Mouse (Mus musculus) cortical plate, adult 2 months (tissue): ENCODE measurements around the gene Cyp2d22. TPM values are rescaled to one million over a fixed set of nuclear protein-coding genes. Genes with fewer than 3 reads are reported as not detected.

Experiments used
- H3K27ac ChIP-seq: fragments of 200-500 bp; 2 replicates; pipeline ENCODE4 v1.5.1; 2012; ENCODE audit warnings: low read length, control low read depth, inconsistent platforms; ENCODE audit not compliant: insufficient read depth
- H3K4me1 ChIP-seq: fragments of 200-500 bp; 2 replicates; pipeline ENCODE4 v1.6.1; 2011; ENCODE audit warnings: low read length; ENCODE audit not compliant: control insufficient read depth, insufficient read depth
- H3K4me3 ChIP-seq: fragments of 200-500 bp; 2 replicates; pipeline ENCODE4 v1.5.1; 2011; ENCODE audit warnings: mild to moderate bottlenecking, low read length, control low read depth; ENCODE audit not compliant: insufficient read depth
- CTCF ChIP-seq: fragments of 200-500 bp; IDR thresholded peaks from 2 replicates; pipeline ENCODE4 v1.5.1; 2011; ENCODE audit warnings: mild to moderate bottlenecking, control low read depth, low read length; ENCODE audit not compliant: insufficient read depth; ENCODE audit errors: extremely low read depth
- POLR2A ChIP-seq: fragments of 200-500 bp; IDR thresholded peaks from 2 replicates; pipeline ENCODE4 v1.6.1; 2011; ENCODE audit warnings: mild to moderate bottlenecking, low read length, control low read depth; ENCODE audit not compliant: insufficient read depth; ENCODE audit errors: extremely low read depth
- polyA plus RNA-seq: library from polyadenylated mRNA; depleted of rRNA; stranded (reverse); fragments of >200 nt; gene quantifications from 2 replicates; pipeline ENCODE4 v1.2.3, GENCODE M21; 2012

Cyp2d22 gene
- polyA plus RNA-seq, 1 experiment, result 57.9 TPM

GRCm38 (mm10) chr15:82341036-82341501 is 39.0 kb downstream of the Cyp2d22 start:
- TF ChIP-seq CTCF (no peak), POLR2A (no peak)
- Histone ChIP-seq H3K4me3 (no peak overlapping the region), H3K27ac (no peak overlapping the region), H3K4me1 (peaks cover 3% of the 10 kb centered on the region; the same call in 1 of the 2 replicates)

GRCm38 (mm10) chr15:82340414-82341035 is 39.5 kb downstream of the Cyp2d22 start:
- H3K4me3 ChIP-seq, result no peak overlapping the region
- peaks cover 3% of the 10 kb centered on the region; the same call in 1 of the 2 replicates for H3K4me1 ChIP-seq
- no peak overlapping the region for H3K27ac ChIP-seq
- TF ChIP-seq POLR2A (no peak), CTCF (no peak)

GRCm38 (mm10) chr15:82339634-82340254 is 40.3 kb downstream of the Cyp2d22 start:
- Histone ChIP-seq H3K27ac (no peak overlapping the region), H3K4me1 (peaks cover 3% of the 10 kb centered on the region; the same call in 1 of the 2 replicates), H3K4me3 (no peak overlapping the region)
- no peak for TF ChIP-seq POLR2A
- TF ChIP-seq CTCF, result no peak

DNA sequence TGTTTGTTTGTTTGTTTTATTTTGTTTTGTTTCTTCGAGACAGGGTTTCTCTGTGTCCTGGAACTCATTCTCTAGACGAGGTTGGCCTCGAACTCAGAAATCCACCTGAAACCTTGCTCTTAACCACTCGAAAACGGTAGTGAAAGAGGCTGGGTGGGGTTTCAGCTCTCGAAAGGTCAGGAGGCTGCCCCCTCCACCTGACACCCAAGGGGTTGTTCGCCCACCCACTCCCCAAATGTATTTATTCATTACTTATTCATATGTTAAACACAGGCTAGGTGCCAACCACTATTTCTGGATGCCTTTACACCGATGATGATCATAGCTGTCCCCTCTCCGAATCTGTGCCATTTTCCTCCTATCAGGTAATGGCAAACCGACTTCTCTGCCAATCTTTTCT is 40.9 kb downstream of the Cyp2d22 start:
- TF ChIP-seq POLR2A, result no peak
- no peak for TF ChIP-seq CTCF
- H3K4me1 ChIP-seq, result peaks cover 3% of the 10 kb centered on the region; the same call in 1 of the 2 replicates
- no peak overlapping the region for H3K27ac ChIP-seq
- peak overlapping the region; percentile 68 for H3K4me3 ChIP-seq

GRCm38 (mm10) chr15:82338593-82339112 is 41.4 kb downstream of the Cyp2d22 start, which contains the start of the genes Naga, Pheta2 and Smdt1:
Gene Naga, minus strand, starts transcription at chr15:82338925.
Gene Pheta2, plus strand, starts transcription at chr15:82338942.
Gene Smdt1, plus strand, starts transcription at chr15:82338959.
- TF ChIP-seq CTCF, result no peak
- peak; percentile 33; the same call in 1 of the 2 replicates for TF ChIP-seq POLR2A
- Histone ChIP-seq H3K27ac (no peak within 1 kb of the TSS), H3K4me3 (peak within 1 kb of the TSS; percentile 68), H3K4me1 (peaks cover 3% of the 10 kb centered on the region; the same call in 1 of the 2 replicates)

DNA sequence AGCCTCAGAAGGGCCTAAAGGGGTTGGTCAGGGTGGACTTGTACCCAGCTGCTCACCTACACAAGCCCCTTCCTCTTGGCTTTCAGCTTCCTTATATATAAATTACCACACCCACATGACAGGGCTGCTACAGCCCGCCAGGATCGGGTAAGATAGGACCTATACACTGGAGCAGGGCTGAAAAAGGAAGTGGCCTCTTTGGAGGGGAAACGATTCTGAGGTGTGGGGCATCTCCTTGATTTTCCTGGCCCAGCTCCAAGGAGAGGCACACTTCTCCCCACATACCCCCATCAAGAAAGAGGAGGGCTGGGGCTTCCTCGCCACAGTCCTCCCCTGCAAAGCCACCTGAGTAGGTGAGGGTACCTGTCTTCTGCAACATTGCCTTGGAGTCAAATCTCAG is 42.2 kb downstream of the Cyp2d22 start:
- Histone ChIP-seq H3K4me1 (peaks cover 3% of the 10 kb centered on the region; the same call in 1 of the 2 replicates), H3K4me3 (peak overlapping the region; percentile 68), H3K27ac (no peak overlapping the region)
- TF ChIP-seq CTCF, result no peak
- no peak for TF ChIP-seq POLR2A

DNA sequence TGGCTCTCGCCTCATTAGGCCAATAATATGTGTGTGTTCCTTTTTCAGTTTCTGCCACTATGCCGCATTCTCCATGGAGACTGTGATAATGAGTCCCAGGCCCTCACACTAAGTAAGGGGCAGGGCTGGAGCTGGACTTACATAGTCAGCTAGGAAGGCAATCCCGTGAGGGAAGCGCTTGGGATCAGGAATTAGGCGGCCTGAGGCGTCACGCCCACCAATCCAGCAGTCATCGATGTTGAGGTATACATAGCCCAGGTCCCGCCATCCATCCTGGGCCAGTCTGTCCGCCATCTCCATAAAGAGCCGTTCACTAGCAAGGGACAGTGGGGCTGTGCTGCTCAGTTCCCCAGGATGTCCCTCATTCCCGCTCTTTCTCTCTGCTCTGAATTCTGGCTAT is 43.4 kb downstream of the Cyp2d22 start:
- TF ChIP-seq POLR2A (no peak), CTCF (no peak)
- H3K4me1 ChIP-seq, result peaks cover 3% of the 10 kb centered on the region; the same call in 1 of the 2 replicates
- H3K27ac ChIP-seq, result no peak overlapping the region
- no peak overlapping the region for H3K4me3 ChIP-seq

GRCm38 (mm10) chr15:82335194-82335593 is 44.9 kb downstream of the Cyp2d22 start:
- peaks cover 3% of the 10 kb centered on the region; the same call in 1 of the 2 replicates for H3K4me1 ChIP-seq
- no peak overlapping the region for H3K27ac ChIP-seq
- no peak overlapping the region for H3K4me3 ChIP-seq
- TF ChIP-seq CTCF, result no peak
- no peak for TF ChIP-seq POLR2A

DNA sequence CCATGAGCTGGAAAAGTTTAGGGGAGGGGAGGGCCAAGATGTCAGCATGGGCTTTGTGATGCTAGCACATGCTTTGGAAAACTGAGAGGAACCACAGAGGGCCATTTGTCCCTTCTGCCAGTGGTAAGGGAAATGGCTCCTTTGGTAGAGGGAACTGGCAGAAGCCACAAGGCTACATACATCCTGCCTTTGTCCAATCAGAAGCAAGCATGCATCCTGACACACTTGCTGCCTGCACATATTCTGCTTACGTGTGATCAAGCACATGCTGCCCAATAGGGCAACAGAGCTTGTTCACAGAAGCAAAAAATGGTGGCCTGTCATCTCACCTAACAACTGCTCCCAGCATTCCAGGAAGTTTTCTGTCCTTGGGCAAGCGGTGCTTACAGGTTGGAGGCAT is 54.7 kb downstream of the Cyp2d22 start:
- H3K4me1 ChIP-seq, result no peaks in the 10 kb centered on the region
- TF ChIP-seq CTCF (no peak), POLR2A (no peak)
- no peak overlapping the region for H3K4me3 ChIP-seq
- no peak overlapping the region for H3K27ac ChIP-seq
